Mouse (Mus musculus) thymus, adult 2 months (tissue): ENCODE results near the gene Arpc5l. TPM values are rescaled to one million over a fixed set of nuclear protein-coding genes. Genes with fewer than 3 reads are reported as not detected.
A peak's percentile ranks its signal among the peaks of the same experiment; 100 is the strongest.

Experiments
- DNase-seq: peaks from one replicate; pipeline ENCODE4 v3.0.0; 2021
- H3K27ac ChIP-seq: fragments of 200-500 bp; 2 replicates; pipeline ENCODE4 v1.5.1; 2012; ENCODE audit warnings: low read length, control low read depth; ENCODE audit not compliant: control insufficient read depth, insufficient read depth
- H3K27me3 ChIP-seq: fragments of 200-500 bp; 2 replicates; pipeline ENCODE4 v1.6.1; 2012; ENCODE audit warnings: mild to moderate bottlenecking, low read length, moderate library complexity, mixed read lengths; ENCODE audit not compliant: control insufficient read depth, insufficient read depth
- H3K36me3 ChIP-seq: fragments of 200-500 bp; 2 replicates; pipeline ENCODE4 v1.6.1; 2012; ENCODE audit warnings: mild to moderate bottlenecking, low read length, moderate library complexity; ENCODE audit not compliant: control insufficient read depth, insufficient read depth
- H3K4me1 ChIP-seq: fragments of 200-500 bp; replicated peaks from 2 replicates; pipeline ENCODE4 v1.6.1; 2012; ENCODE audit warnings: low read length; ENCODE audit not compliant: control insufficient read depth, insufficient read depth
- H3K4me3 ChIP-seq: fragments of 200-500 bp; 2 replicates; pipeline ENCODE4 v1.5.1; 2012; ENCODE audit warnings: mild to moderate bottlenecking, low read length, control low read depth, moderate library complexity; ENCODE audit not compliant: control insufficient read depth, insufficient read depth
- CTCF ChIP-seq: fragments of 200-500 bp; IDR thresholded peaks from 2 replicates; pipeline ENCODE4 v1.5.1; 2012; ENCODE audit warnings: mild to moderate bottlenecking, control low read depth, low read length, moderate library complexity, borderline replicate concordance; ENCODE audit not compliant: control insufficient read depth, poor library complexity, insufficient read depth; ENCODE audit errors: extremely low read depth
- POLR2A ChIP-seq: fragments of 200-500 bp; IDR thresholded peaks from 2 replicates; pipeline ENCODE4 v1.6.1; 2012; ENCODE audit warnings: mild to moderate bottlenecking, low read length, control low read depth, moderate library complexity; ENCODE audit not compliant: control insufficient read depth, poor library complexity, insufficient read depth; ENCODE audit errors: extremely low read depth
- WGBS: fragments of 180-500 bp; shearing (Covaris S2); methylation state at CpG from one replicate; pipeline ENCODE4 v1.1.7; 2018; 5-methylcytosine and 5-hydroxymethylcytosine counted together
- polyA plus RNA-seq: library from polyadenylated mRNA; depleted of rRNA; stranded (reverse); fragments of >200 nt; gene quantifications from 2 replicates; pipeline ENCODE4 v1.2.3, GENCODE M21; 2012

The Arpc5l gene
- polyA plus RNA-seq, 1 experiment, result 53.2 TPM

DNA sequence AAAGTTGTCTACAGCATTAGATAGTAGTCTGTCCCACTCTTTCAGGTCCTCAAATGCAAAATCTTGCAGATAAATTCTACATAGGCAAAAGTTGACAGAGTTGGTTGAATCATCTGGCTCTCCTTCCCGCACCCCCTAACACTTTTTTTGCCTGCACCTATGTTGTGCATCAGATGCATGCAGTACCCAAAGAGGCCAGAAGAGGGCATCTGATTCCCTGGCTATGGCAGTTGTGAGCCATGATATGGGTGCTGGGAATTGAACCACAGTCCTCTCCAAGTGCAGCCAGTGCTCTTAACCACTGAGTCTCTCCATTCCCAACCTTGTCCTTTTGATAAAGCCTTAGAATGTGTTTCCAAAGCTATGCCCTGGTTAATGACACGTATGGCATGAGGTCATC, 21.7 kb upstream of the Arpc5l start:
- Histone ChIP-seq H3K4me1 (peaks cover 11% of the 10 kb centered on the region), H3K36me3 (no peaks in the 10 kb centered on the region), H3K27me3 (no peaks in the 10 kb centered on the region), H3K4me3 (no peak overlapping the region), H3K27ac (no peak overlapping the region)
- no peak for DNase-seq
- TF ChIP-seq CTCF (no peak), POLR2A (no peak)
- WGBS, result 98% methylated on average over 2 of the region's 2 CpGs

DNA sequence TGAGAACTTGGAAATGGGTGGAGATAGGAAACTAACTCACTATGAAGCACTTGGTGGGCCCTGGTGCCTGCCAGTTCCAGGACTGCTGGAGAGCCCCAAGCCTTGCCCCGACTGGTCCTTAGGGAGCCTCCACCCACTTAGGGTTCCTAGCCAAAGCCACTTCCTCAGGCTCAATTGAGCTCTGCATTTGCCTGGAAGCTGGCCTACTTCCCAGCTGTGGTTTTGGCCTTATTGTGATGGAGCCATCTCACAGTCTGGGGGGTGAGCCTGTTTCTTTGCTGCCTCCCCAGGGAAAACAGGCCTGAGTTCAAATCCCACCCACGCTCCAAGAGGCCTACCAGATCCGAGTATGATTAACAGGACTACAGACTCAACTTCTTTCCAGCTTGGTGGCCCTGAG, 18.6 kb upstream of the Arpc5l start:
- Histone ChIP-seq H3K27ac (no peak overlapping the region), H3K4me3 (no peak overlapping the region), H3K4me1 (peaks cover 11% of the 10 kb centered on the region), H3K36me3 (no peaks in the 10 kb centered on the region), H3K27me3 (no peaks in the 10 kb centered on the region)
- TF ChIP-seq CTCF (no peak), POLR2A (no peak)
- DNase-seq, result no peak
- 76% methylated on average over 3 of the region's 3 CpGs for WGBS

DNA sequence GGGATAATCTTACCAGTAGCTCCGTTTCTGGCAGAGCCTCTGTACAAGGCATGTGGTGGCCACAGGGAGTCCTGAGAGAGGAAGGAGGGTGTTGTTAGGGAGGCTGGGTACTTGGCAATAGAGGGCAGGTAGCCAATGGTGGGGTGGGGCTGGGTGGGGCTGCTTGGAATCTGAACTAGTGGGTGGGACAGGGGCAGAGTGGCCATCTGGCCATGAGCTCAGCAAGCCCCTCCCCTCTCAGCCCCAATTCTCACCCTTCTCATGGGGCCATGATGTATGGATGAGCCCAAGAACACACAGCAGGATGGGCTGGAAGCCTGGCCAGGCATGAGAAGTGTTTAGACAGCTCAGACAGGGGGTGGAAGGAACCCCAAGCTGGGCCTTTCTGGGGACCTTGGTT, 17.8 kb upstream of the Arpc5l start:
- no peaks in the 10 kb centered on the region for H3K27me3 ChIP-seq
- H3K36me3 ChIP-seq, result no peaks in the 10 kb centered on the region
- peaks cover 11% of the 10 kb centered on the region for H3K4me1 ChIP-seq
- WGBS, result 74% methylated on average over 1 of the region's 1 CpGs
- no peak for DNase-seq
- H3K4me3 ChIP-seq, result no peak overlapping the region
- peak overlapping the region; percentile 36; the same call in 1 of the 2 replicates for H3K27ac ChIP-seq
- TF ChIP-seq CTCF, result no peak
- no peak for TF ChIP-seq POLR2A

DNA sequence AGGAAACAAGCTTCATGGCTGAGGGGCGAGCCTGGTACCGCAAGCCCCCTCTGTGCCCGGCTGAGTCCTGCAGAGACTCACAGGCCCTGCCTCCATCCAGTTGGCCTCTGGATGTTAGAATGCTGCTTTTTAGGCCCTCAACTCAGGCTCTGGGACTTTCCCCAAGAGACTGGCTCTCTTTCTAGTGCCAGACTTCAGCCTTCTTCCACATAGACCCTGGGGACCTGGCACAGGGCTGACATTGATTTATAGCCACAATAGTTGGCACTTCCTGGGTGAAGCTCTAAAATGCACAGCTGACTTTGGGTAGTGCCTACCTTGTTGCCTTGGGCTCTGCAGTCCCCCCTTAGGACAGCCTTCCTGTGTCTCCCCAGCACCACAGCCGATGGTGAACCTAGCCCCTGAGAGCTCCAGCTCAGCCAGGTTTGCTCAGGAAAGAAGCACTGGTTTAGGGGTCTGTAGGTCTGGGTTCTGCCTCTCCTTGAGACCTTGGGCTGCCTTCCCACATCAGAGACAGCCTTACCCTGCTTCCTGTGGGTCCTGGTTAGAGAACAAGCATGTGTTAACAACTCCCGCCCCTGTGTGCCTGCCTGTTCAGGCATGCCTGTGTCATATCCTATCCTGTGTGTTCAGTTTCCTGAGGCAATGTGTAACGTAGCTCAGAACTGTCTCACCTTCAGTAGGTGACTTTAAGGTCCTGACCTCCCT, 17.2 kb upstream of the Arpc5l start:
- Histone ChIP-seq H3K4me1 (peaks cover 11% of the 10 kb centered on the region), H3K27me3 (no peaks in the 10 kb centered on the region), H3K36me3 (no peaks in the 10 kb centered on the region), H3K4me3 (no peak overlapping the region), H3K27ac (peak overlapping the region; percentile 36; the same call in 1 of the 2 replicates)
- DNase-seq, result peak; percentile 61
- TF ChIP-seq POLR2A (no peak), CTCF (no peak)
- WGBS, result 45% methylated on average over 6 of the region's 6 CpGs

DNA sequence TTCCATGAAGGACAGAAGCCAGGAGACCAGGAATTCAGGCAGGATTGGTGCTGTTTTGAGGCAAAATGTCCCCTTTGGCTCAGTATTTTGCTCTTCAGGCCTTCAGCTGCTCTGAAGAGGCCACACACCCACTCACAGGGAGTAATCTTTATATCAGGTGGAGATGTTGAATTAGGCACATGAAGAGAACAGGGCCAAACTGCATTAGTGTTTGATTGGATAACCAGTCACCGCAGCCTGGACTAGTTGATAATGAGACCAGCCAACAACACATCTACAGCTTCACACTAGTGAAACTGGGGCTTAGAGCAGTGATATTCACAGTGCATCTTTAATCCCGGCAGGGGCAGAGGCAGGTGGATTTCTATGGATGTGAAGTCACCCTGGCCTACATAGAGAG, 16.2 kb upstream of the Arpc5l start:
- TF ChIP-seq POLR2A (no peak), CTCF (no peak)
- no peak for DNase-seq
- H3K36me3 ChIP-seq, result no peaks in the 10 kb centered on the region
- H3K4me3 ChIP-seq, result no peak overlapping the region
- WGBS, result 99% methylated on average over 2 of the region's 2 CpGs
- no peak overlapping the region for H3K27ac ChIP-seq
- H3K4me1 ChIP-seq, result peaks cover 11% of the 10 kb centered on the region
- H3K27me3 ChIP-seq, result no peaks in the 10 kb centered on the region

DNA sequence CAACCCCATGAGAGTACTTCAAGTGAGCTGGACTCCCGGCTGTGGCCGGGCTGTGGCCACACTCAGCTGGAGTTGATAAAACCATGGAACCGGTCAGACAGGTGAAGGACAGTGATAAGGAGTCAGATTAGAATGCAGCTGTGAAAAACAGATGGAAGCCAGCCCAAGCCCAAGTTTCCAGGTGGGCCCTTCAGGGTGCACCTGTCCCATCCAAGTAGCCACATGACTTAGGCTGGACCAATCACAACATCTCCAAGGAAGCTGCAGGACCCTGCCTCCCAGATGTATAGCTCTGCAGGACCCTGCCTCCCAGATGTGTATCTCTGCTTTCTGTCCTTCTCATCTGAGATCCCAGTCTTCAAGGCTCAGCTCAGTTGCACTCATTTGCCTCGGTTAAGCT, 13.1 kb upstream of the Arpc5l start:
- no peaks in the 10 kb centered on the region for H3K36me3 ChIP-seq
- no peak for DNase-seq
- peaks cover 11% of the 10 kb centered on the region for H3K4me1 ChIP-seq
- H3K4me3 ChIP-seq, result no peak overlapping the region
- no peak overlapping the region for H3K27ac ChIP-seq
- WGBS, result 91% methylated on average over 4 of the region's 4 CpGs
- H3K27me3 ChIP-seq, result no peaks in the 10 kb centered on the region
- TF ChIP-seq CTCF (no peak), POLR2A (no peak)
